Mouse (Mus musculus) left cerebral cortex, adult 11 months (tissue): ENCODE measurements around the gene Krt26.

Experiments used
- DNase-seq: peaks from one replicate; pipeline ENCODE4 v3.0.0; 2022; ENCODE audit warnings: low spot score

Krt26 gene

GRCm38 (mm10) chr11:99337866-99338265 lies at the start of gene Krt26:
TSS of gene Krt26 (minus strand) at chr11:99337966.
- DNase-seq, result no peak

DNA sequence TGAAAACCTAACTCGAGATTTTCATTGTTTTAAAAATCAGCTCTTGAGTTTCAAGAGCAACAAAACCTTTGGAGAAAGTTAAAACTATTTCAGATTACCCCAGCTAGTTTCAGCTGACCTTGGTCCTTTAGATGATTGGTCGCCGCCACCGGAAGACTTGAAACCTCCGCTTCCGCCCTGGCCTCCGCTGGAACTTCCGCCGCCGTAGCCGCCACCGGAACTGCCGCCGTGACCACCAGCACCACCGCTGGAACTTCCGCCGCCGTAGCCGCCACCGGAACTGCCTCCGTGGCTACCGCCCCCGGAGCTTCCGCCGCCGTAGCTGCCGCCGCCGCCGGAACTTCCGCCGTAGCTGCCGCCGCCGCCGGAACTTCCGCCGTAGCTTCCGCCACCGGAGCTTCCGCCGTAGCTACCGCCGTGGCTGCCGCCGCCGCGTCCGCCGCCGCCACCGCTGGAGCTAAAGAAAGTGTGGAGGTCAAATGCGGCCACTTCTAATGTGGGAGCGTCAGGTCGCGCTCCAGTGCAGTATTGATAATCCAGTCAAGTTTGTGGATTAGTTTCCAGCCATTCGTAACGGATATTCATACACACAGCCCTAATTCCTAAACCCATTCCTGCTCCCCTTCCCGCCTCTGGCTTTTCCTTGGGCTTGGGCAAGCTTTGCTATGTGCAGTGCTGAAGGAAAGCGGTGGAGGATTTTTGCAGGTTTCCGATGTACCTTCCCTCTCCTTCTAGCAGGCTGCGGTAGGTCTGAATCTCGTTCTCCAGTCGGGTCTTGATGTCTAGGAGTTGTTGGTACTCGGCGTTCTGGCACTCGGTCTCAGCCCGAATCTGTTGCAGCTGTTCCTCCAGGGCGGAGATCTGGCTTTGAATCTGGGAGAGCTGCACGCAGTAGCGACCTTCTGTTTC lies 48.3 kb upstream of the Krt26 start:
- peak; percentile 81 for DNase-seq

DNA sequence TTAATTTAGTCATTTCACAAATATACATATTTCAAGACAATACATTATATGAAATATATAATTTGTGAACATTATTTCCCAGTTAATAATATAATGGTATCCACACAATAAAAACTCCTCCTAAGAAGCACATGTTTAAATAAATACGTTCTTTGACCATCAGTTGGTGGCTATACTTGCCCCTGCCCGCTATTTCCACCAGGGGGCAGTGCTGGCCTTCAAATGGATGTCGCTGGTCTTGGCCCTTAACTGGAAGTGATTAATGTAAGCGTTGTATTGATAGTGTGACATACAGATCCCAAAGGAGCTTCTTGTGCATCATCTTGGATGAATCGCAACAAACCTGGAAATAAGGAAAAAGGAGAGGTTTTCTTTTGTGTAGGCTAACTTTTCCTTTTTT lies 41.8 kb upstream of the Krt26 start:
- DNase-seq, result peak; percentile 56

GRCm38 (mm10) chr11:99374803-99375202 lies 37.0 kb upstream of the Krt26 start, which contains the start of gene Krt28:
TSS of gene Krt28 (minus strand) at chr11:99374903.
- DNase-seq, result no peak

GRCm38 (mm10) chr11:99369853-99370451 lies 32.2 kb upstream of the Krt26 start:
- peak; percentile 25 for DNase-seq

DNA sequence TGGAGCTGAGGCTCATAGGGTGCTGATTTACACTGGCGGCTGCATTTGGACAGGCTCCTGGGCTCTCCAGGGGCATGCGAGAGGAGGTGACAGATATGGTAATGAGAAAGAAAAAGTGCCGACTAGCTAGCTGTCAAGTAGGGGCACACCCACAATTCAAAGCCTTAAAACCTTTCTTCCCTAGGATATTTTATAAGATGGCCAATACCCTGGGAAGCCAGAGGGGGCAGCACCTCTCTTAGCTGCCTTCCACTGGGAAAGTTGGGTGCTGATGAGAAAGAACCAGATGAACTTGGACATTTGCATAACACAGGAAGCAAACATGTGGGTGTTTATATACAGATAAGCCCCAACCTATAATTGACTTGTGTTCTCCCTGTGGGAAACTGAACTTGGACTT lies 31.5 kb upstream of the Krt26 start:
- DNase-seq, result no peak

GRCm38 (mm10) chr11:99366791-99367190 lies 29.0 kb upstream of the Krt26 start:
- DNase-seq, result no peak

DNA sequence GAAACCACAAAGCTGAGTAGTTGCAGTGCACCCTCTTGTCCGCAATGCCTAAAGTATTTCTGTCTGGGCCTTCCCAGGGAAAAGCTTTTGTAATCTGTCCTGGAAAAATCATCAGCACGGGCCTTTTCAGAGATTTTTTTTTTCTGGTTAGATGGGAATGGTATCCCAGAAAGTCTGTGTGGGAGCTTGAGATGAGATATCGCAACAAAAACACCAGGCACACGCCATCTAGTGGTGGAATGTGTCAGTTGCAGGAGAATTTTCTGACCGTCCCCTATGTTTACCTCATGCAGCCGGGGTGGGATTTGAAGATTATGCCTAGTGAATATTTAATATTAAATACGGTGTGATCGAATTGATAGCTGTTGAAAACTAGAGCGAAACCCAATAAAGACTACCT lies 26.6 kb upstream of the Krt26 start:
- peak; percentile 26 for DNase-seq

GRCm38 (mm10) chr11:99361423-99361822 lies 23.7 kb upstream of the Krt26 start:
- DNase-seq, result no peak

DNA sequence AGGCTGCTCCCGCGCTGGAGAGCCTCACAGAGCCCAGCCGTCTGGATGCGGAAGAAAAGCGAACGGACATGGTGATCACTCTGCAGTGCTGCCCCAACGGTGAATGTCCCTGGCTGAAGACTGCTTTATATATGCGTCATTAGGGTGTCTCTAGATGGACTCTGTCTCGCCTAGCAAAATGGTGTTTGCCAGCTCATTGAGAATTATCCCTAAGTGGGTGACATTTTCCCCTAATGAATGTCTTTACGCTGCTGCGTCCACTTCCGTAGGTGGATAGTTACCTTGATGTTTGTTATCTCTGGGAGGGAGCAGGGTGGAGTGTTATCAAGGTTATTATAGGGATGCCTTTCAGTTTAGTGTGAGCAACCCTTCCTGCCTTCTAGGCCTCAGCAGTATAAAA lies 13.2 kb upstream of the Krt26 start, which contains the start of gene Krt27:
Gene Krt27 (minus strand): TSS at position 101 of the 400 bp plus-strand sequence.
- DNase-seq, result no peak

- DNase-seq, result no peak
These were observed 1.6 kb upstream of the Krt26 start for GRCm38 (mm10) chr11:99339299-99339847.

DNA sequence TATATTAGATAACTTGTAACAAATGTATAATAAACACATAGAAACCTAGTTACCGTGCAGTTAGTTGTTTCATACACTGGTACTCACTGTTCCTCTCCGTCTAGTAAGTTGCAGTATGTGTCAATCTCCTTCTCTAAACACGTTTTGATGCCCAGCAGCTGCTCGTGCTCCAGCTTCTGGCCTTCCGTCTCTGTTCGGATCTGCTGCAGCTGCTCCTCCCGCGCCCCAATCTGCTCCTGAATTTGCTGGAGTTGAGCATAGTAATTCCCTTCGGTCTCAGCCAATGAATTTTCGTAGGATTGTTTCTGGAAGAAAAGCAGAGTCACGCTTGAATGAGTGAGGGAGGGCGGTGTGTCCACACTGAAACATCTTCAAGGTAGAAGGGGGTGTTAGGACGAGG lies 4.3 kb downstream of the Krt26 start:
- DNase-seq, result peak; percentile 23

- no peak for DNase-seq
These were observed 8.1 kb downstream of the Krt26 start for GRCm38 (mm10) chr11:99329655-99330054.

- no peak for DNase-seq
These were observed 14.9 kb downstream of the Krt26 start, which contains the start of gene Krt25 for GRCm38 (mm10) chr11:99322851-99323250. TSS of gene Krt25 (minus strand) at chr11:99322951.

DNA sequence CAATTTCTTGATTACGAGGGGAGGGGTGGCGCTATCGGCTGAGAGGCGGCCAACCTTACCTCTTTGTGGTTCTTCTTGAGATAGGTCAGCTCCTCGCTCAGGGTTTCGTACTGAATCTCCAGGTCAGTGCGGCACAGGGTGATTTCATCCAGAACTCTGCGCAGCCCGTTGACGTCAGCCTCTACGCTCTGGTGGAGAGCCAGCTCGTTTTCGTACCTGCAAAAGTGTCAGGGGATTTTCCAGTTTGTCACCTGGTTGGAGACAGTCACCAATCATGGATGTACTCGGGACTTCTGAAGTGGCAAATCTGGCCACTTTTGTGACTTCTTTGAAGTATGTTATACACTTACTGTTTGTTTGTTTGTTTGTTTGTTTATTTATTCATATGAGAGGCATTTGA lies 16.7 kb downstream of the Krt26 start:
- no peak for DNase-seq

DNA sequence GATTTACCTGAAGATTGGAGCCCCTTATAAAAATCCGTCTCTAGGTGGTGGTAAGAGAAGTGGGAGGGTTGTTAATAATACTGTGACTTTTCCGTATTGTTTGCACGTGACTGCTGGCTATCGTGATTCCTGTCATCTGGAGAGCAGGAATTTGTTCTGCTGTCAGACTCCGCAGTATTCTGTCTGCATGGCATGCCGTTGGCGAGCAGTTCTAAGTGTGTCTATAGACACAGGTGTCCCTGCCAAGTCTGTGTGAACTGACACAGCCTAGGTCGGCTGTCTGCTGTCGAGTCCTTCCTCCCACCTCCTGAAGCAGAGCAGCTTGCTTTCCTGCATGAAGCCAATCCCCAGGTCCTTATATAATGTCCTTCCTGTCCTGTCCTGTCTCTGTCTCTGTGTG lies 18.6 kb downstream of the Krt26 start:
- no peak for DNase-seq

- no peak for DNase-seq
These were observed 21.2 kb downstream of the Krt26 start for GRCm38 (mm10) chr11:99316543-99316942.

DNA sequence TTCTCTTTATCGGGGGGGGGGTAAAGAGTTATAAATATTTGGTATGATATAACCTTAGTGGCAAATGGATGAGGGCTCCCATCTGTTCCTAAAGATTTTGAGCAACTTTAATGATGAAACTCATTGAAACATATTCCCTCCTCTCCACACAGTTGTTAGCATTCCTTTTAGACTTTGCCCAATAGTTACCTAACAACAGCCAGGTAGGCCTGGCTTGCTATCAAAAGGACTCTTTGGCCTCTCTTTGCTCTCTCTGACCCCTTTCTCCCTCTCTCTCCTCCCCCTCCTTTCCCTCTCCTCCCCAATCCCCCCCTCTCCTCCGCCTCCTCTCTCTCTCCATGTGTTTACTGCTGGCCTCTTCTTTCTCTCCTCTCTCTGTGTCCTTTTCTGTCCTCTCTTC lies 23.2 kb downstream of the Krt26 start:
- DNase-seq, result no peak

- DNase-seq, result no peak
These were observed 26.9 kb downstream of the Krt26 start for GRCm38 (mm10) chr11:99310882-99311281.

DNA sequence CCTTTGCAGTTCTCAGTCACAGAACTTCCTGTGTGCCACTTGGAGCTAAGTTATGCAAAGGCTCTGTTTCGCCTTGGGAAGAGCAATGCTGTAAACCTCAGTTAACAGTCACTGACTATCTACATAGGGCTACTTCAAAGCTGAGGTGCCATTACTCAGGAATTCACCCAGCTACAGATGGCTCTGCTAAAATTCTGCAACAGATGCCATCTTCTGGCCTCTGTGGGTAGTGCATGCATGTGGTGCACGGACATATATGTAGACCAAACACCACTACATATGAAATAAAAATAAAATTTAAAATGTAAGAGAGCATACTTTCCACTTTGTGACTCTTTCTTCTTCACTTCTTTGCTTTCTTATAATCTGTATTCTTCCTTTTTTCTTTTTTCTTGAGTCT lies 30.2 kb downstream of the Krt26 start:
- DNase-seq, result peak; percentile 47

- DNase-seq, result no peak
These were observed 42.7 kb downstream of the Krt26 start for GRCm38 (mm10) chr11:99295039-99295438.

DNA sequence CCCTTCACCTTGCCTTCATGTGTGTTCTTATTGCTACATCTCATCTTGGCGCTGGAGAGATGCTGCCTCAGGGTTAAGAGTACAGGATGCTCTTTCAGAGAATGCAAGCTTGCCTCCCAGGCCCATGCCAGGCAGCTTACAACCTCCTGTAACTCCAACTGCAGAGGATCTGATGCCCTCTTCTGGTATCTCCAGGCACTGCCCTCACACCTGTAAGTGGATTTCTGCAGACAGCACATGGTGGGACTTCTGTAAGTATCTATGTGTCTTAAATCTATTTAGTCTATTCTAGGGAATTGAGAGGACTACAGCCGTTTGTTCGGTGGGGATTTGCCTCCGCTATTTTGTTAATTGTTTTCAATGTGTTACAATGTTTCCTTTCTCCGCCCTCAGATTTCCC lies 44.9 kb downstream of the Krt26 start:
- peak; percentile 13 for DNase-seq

DNA sequence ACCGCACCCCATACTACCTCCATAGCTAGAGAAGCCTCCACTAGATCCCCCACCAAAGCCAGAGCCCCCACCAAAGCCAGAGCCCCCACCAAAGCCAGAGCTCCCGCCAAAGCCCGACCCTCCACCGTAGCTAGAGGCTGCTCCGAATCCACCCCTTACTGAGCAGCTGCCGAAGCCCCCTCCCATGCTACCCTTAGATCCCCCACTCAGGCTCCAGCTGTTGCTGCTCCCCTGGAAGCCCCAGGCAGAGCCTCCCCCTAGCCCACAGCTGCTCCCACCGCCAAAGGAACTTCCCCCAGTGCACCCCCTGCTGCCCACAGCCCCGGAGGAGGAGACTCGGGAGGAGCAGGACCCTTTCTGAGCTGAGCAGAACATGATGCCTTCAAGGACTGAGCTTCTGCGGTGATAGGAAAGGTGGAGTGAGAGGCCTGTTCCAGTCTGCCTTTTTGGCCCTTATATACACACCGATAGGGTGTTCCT lies 52.9 kb downstream of the Krt26 start, which contains the start of gene Krt24:
Gene Krt24 (minus strand): TSS at position 430 of the 480 bp plus-strand sequence.
- no peak for DNase-seq
